Mouse (Mus musculus): ENCODE measurements around the gene D630045J12Rik.

D630045J12Rik gene

GRCm38 (mm10) chr6:38242295-38242830 is 11.4 kb downstream of the D630045J12Rik start:
- no peak for DNase-seq (ENCODE audit: low spot score)

- DNase-seq (ENCODE audit: low spot score), result no peak
These were observed 12.3 kb downstream of the D630045J12Rik start for GRCm38 (mm10) chr6:38241508-38241907.

GRCm38 (mm10) chr6:38240618-38241017 is 13.2 kb downstream of the D630045J12Rik start:
- DNase-seq (ENCODE audit: low spot score), result no peak

GRCm38 (mm10) chr6:38238382-38238781 is 15.4 kb downstream of the D630045J12Rik start:
- DNase-seq (ENCODE audit: low spot score), result no peak

GRCm38 (mm10) chr6:38235991-38236658 is 17.7 kb downstream of the D630045J12Rik start:
- no peak for DNase-seq (ENCODE audit: low spot score)

- DNase-seq (ENCODE audit: low spot score), result no peak
These were observed 20.0 kb downstream of the D630045J12Rik start for GRCm38 (mm10) chr6:38233803-38234202.

GRCm38 (mm10) chr6:38232917-38233316 is 20.9 kb downstream of the D630045J12Rik start:
- DNase-seq (ENCODE audit: low spot score), result no peak

GRCm38 (mm10) chr6:38231994-38232393 is 21.8 kb downstream of the D630045J12Rik start:
- no peak for DNase-seq (ENCODE audit: low spot score)

- no peak for DNase-seq (ENCODE audit: low spot score)
These were observed 29.7 kb downstream of the D630045J12Rik start for GRCm38 (mm10) chr6:38224079-38224478.

- DNase-seq (ENCODE audit: low spot score), result no peak
These were observed 34.5 kb downstream of the D630045J12Rik start for GRCm38 (mm10) chr6:38219261-38219660.

GRCm38 (mm10) chr6:38215448-38216110 is 38.2 kb downstream of the D630045J12Rik start:
- DNase-seq (ENCODE audit: low spot score), result no peak

- DNase-seq (ENCODE audit: low spot score), result no peak
These were observed 46.2 kb downstream of the D630045J12Rik start for GRCm38 (mm10) chr6:38207621-38208020.

- no peak for DNase-seq (ENCODE audit: low spot score)
These were observed 46.8 kb downstream of the D630045J12Rik start for GRCm38 (mm10) chr6:38206941-38207531.

GRCm38 (mm10) chr6:38205375-38205774 is 48.4 kb downstream of the D630045J12Rik start:
- DNase-seq (ENCODE audit: low spot score), result no peak

- DNase-seq (ENCODE audit: low spot score), result no peak
These were observed 50.0 kb downstream of the D630045J12Rik start for GRCm38 (mm10) chr6:38203820-38204219.

- peak; percentile 32 for DNase-seq (ENCODE audit: low spot score)
These were observed 51.0 kb downstream of the D630045J12Rik start for GRCm38 (mm10) chr6:38202816-38203215.

- DNase-seq (ENCODE audit: low spot score), result no peak
These were observed 52.3 kb downstream of the D630045J12Rik start for GRCm38 (mm10) chr6:38201495-38201894.

GRCm38 (mm10) chr6:38199599-38199998 is 54.2 kb downstream of the D630045J12Rik start:
- no peak for DNase-seq (ENCODE audit: low spot score)

GRCm38 (mm10) chr6:38198727-38199126 is 55.1 kb downstream of the D630045J12Rik start:
- no peak for DNase-seq (ENCODE audit: low spot score)

- no peak for DNase-seq (ENCODE audit: low spot score)
These were observed 57.3 kb downstream of the D630045J12Rik start for GRCm38 (mm10) chr6:38196266-38197189.

- DNase-seq (ENCODE audit: low spot score), result no peak
These were observed 58.5 kb downstream of the D630045J12Rik start for GRCm38 (mm10) chr6:38195306-38195705.

GRCm38 (mm10) chr6:38194046-38194445 is 59.8 kb downstream of the D630045J12Rik start:
- DNase-seq (ENCODE audit: low spot score), result no peak
